Mouse (Mus musculus): Measurements from ENCODE around the gene Gm49673. TPM values are rescaled to one million over a fixed set of nuclear protein-coding genes. Genes with fewer than 3 reads are reported as not detected.
"Not testable (repeated sequence)": the region's sequence is repeated elsewhere in the genome, so short reads cannot be mapped to it uniquely, and the experiment has no call there.

The Gm49673 gene
- polyA plus RNA-seq, 1 experiment from 2014 or later = not detected

- H3K27ac ChIP-seq (replicated peaks; ENCODE audit: low read depth, low read length); H3K4me2 ChIP-seq (ENCODE audit: low read length); DNase-seq; ATAC-seq (ENCODE audit: low FRiP score, low TSS enrichment); H3K4me1 ChIP-seq (ENCODE audit: control insufficient read depth, insufficient read depth, low read length); H3K4me3 ChIP-seq (replicated peaks; ENCODE audit: low read depth, low read length); H3K9ac ChIP-seq (replicated peaks; ENCODE audit: low read length); H3K27me3 ChIP-seq (ENCODE audit: control insufficient read depth, insufficient read depth, low read length); H3K9me3 ChIP-seq (ENCODE audit: control insufficient read depth, low read length); H3K36me3 ChIP-seq (ENCODE audit: control insufficient read depth, insufficient read depth, low read length): not testable (repeated sequence)
- no CpG with 5 or more reads among the region's 6 CpGs for WGBS
Observed at GRCm38 (mm10) chr17:8116928-8117327, 30.7 kb downstream of the Gm49673 start.

DNA sequence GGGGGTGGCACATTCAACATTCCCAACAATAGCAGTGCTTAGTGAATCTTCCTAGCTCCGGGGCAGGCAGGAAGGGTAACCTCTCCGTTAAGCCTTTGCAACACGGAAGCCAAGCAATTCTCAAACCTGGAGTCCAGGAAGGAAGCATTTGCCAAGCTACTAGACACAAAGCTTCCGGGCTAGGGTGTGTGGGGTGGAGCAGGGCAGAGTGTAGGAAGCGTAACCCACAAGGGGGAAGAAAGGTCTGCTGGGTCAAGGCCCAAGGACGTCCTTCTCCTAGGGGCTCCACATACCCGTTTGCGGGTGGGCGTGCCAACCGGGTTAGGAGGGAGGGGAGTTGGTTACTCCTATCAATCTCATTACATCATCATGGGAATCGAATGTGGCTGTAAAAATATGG, 31.2 kb downstream of the Gm49673 start:
- ATAC-seq (ENCODE audit: low FRiP score, low TSS enrichment); H3K4me2 ChIP-seq (ENCODE audit: low read length); H3K9ac ChIP-seq (replicated peaks; ENCODE audit: low read length); DNase-seq; H3K27me3 ChIP-seq (ENCODE audit: control insufficient read depth, insufficient read depth, low read length); H3K4me1 ChIP-seq (ENCODE audit: control insufficient read depth, insufficient read depth, low read length); H3K27ac ChIP-seq (replicated peaks; ENCODE audit: low read depth, low read length); H3K4me3 ChIP-seq (replicated peaks; ENCODE audit: low read depth, low read length); H3K36me3 ChIP-seq (ENCODE audit: control insufficient read depth, insufficient read depth, low read length); H3K9me3 ChIP-seq (ENCODE audit: control insufficient read depth, low read length): not testable (repeated sequence)
- WGBS = 80% methylated on average over 6 of the region's 11 CpGs

GRCm38 (mm10) chr17:8112199-8112598, 35.4 kb downstream of the Gm49673 start:
- not testable (repeated sequence) for H3K27ac ChIP-seq (replicated peaks; ENCODE audit: low read depth, low read length); H3K4me3 ChIP-seq (replicated peaks; ENCODE audit: low read depth, low read length); H3K36me3 ChIP-seq (ENCODE audit: control insufficient read depth, insufficient read depth, low read length); H3K9ac ChIP-seq (replicated peaks; ENCODE audit: low read length); H3K9me3 ChIP-seq (ENCODE audit: control insufficient read depth, low read length); H3K27me3 ChIP-seq (ENCODE audit: control insufficient read depth, insufficient read depth, low read length); H3K4me2 ChIP-seq (ENCODE audit: low read length); H3K4me1 ChIP-seq (ENCODE audit: control insufficient read depth, insufficient read depth, low read length); ATAC-seq (ENCODE audit: low FRiP score, low TSS enrichment); DNase-seq
- no CpG with 5 or more reads among the region's 1 CpGs for WGBS

DNA sequence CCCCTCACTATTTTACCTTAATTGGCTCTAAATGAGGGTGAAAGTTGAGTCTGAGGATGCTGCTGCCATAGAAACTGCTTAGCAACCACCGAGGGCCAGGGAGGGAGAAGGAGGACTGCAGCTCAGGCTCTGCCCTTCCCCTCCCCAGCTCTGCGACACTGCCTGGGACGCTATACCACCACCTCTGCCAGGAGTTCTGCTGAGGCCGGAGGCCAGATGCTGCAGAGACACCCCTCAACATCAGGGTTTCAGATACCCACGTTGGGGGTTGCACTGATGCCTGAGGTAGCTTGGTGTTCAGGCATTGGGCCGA, 46.3 kb downstream of the Gm49673 start:
- not testable (repeated sequence) for H3K9ac ChIP-seq (replicated peaks; ENCODE audit: low read length); H3K36me3 ChIP-seq (ENCODE audit: control insufficient read depth, insufficient read depth, low read length); DNase-seq; H3K4me1 ChIP-seq (ENCODE audit: control insufficient read depth, insufficient read depth, low read length); H3K27me3 ChIP-seq (ENCODE audit: control insufficient read depth, insufficient read depth, low read length); H3K27ac ChIP-seq (replicated peaks; ENCODE audit: low read depth, low read length); H3K9me3 ChIP-seq (ENCODE audit: control insufficient read depth, low read length); H3K4me3 ChIP-seq (replicated peaks; ENCODE audit: low read depth, low read length); H3K4me2 ChIP-seq (ENCODE audit: low read length)
- WGBS = 33% methylated on average over 2 of the region's 6 CpGs
- ATAC-seq (ENCODE audit: low FRiP score, low TSS enrichment) = peak; percentile 53; the same call in 1 of the 2 replicates

DNA sequence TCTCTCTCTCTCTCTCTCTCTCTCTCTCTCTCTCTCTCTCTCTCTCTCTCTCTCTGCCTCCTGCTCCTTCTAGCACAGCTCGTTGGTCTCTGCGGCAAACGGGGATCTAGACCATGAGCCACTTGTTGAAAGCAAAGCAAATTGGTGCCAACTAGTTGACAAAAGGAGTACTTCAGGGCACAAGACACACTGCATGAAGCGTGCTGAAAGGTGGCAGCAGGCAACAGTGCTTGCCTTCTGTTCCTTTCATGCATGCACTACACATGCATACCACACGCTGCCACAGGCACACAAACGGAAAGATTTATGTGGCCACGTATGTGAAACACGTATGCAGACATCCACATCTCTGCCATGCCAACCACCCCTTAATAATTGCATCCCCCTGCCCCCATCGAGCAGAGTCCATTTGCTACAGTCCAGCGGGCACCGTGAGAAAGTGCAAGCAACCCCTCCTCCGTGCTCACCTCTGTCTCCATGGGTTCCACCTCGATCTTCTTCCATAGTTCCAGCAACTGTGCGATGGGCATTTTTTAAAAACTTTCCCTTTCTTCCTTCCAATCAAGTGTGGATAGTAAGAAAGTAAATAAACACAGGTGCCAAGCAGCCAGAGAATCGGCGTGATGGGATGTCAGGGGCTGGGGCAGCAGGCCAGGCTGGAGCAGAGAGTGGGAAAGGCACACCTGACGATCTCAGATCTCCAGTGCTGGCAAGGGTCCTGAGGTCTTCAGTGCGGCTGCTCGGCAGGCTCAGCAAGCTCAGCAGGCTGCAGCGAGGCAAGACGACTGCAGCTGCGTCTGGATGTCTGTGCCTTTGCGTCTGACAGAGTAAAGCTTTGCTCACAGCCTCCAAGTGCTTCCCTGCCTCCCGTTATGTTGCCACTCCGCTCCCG, 46.9 kb downstream of the Gm49673 start:
- peak; percentile 46; the same call in 1 of the 2 replicates for ATAC-seq (ENCODE audit: low FRiP score, low TSS enrichment)
- 21% methylated on average over 7 of the region's 26 CpGs for WGBS
- not testable (repeated sequence) for H3K4me2 ChIP-seq (ENCODE audit: low read length); H3K27me3 ChIP-seq (ENCODE audit: control insufficient read depth, insufficient read depth, low read length); H3K36me3 ChIP-seq (ENCODE audit: control insufficient read depth, insufficient read depth, low read length); H3K4me3 ChIP-seq (replicated peaks; ENCODE audit: low read depth, low read length); H3K9me3 ChIP-seq (ENCODE audit: control insufficient read depth, low read length); H3K4me1 ChIP-seq (ENCODE audit: control insufficient read depth, insufficient read depth, low read length); H3K9ac ChIP-seq (replicated peaks; ENCODE audit: low read length); H3K27ac ChIP-seq (replicated peaks; ENCODE audit: low read depth, low read length); DNase-seq

DNA sequence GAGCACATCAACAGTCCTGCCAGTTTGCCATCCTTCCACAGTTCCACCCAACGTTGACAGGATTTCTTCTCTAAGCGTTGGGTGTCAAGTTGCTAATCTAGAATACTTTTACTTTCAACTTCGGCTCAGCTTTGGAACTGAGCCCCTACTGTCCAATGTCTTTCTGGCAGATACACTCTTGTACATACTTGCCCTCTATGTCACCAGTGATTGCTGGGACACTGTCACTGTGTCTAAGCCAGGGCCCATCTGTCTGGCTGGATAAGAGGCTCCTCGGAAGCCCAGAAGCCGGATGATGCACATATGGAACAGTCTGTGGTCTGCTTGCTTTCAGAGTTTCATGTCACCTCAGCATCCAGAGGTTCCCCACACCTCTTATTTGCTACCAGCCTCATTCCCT, 51.4 kb downstream of the Gm49673 start:
- WGBS = 70% methylated on average over 3 of the region's 5 CpGs
- H3K4me3 ChIP-seq (replicated peaks; ENCODE audit: low read depth, low read length); H3K27ac ChIP-seq (replicated peaks; ENCODE audit: low read depth, low read length); H3K4me2 ChIP-seq (ENCODE audit: low read length); H3K27me3 ChIP-seq (ENCODE audit: control insufficient read depth, insufficient read depth, low read length); ATAC-seq (ENCODE audit: low FRiP score, low TSS enrichment); H3K9me3 ChIP-seq (ENCODE audit: control insufficient read depth, low read length); H3K4me1 ChIP-seq (ENCODE audit: control insufficient read depth, insufficient read depth, low read length); DNase-seq; H3K36me3 ChIP-seq (ENCODE audit: control insufficient read depth, insufficient read depth, low read length); H3K9ac ChIP-seq (replicated peaks; ENCODE audit: low read length): not testable (repeated sequence)

GRCm38 (mm10) chr17:8095653-8096052, 51.9 kb downstream of the Gm49673 start:
- H3K9ac ChIP-seq (replicated peaks; ENCODE audit: low read length); DNase-seq; H3K4me1 ChIP-seq (ENCODE audit: control insufficient read depth, insufficient read depth, low read length); H3K9me3 ChIP-seq (ENCODE audit: control insufficient read depth, low read length); H3K27ac ChIP-seq (replicated peaks; ENCODE audit: low read depth, low read length); H3K4me3 ChIP-seq (replicated peaks; ENCODE audit: low read depth, low read length); H3K36me3 ChIP-seq (ENCODE audit: control insufficient read depth, insufficient read depth, low read length); H3K4me2 ChIP-seq (ENCODE audit: low read length); H3K27me3 ChIP-seq (ENCODE audit: control insufficient read depth, insufficient read depth, low read length); ATAC-seq (ENCODE audit: low FRiP score, low TSS enrichment): not testable (repeated sequence)
- WGBS = 40% methylated on average over 3 of the region's 5 CpGs

DNA sequence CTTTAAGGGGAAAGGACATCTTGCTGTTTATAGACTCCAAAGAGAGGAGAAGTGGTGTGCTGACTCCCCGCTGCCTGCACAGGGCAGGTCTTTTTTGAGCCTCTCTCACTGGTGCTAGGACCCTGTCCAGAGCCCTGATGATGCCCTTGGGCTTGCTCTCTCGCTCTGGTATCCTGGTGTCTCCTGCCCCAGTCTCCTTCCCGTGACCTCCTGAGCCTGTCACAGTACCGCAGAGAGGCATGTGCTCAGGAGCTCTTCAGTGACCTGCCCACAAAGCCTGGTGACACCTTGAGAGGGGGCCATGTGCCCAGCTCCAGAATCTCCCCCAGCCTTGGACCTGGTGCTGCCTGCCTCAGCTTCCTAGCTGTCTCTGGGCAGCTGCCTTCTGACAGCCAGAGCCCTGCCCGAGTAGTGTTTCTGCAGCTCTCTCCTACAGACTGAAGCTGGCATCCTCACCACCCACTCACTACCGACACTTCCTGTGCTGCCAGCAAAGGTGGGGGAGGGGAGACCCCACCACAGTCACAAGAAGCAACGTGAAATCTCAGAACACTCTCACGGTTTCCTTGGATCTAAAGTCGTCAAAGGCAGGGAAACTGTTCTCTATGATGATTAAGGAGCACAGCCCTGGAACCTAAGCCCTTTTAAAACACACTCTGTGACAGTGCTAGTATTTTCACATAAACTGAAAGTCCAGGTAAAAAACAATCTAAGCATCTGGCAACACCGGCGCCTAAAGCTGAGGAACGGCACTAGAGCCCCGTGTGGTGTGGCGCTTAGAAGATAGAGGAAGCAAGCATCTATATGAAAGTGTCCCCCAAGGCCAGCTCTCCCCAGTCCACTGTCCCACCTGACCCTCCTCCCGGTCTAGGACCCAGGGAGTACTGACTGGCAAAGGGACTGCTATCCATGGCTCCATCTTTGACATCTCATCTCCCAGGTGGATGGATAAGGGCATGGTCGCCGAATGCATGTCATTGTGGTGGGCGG, 54.8 kb downstream of the Gm49673 start:
- not testable (repeated sequence) for H3K4me1 ChIP-seq (ENCODE audit: control insufficient read depth, insufficient read depth, low read length); DNase-seq; ATAC-seq (ENCODE audit: low FRiP score, low TSS enrichment); H3K27me3 ChIP-seq (ENCODE audit: control insufficient read depth, insufficient read depth, low read length); H3K4me2 ChIP-seq (ENCODE audit: low read length); H3K36me3 ChIP-seq (ENCODE audit: control insufficient read depth, insufficient read depth, low read length); H3K27ac ChIP-seq (replicated peaks; ENCODE audit: low read depth, low read length); H3K9ac ChIP-seq (replicated peaks; ENCODE audit: low read length); H3K4me3 ChIP-seq (replicated peaks; ENCODE audit: low read depth, low read length); H3K9me3 ChIP-seq (ENCODE audit: control insufficient read depth, low read length)
- 69% methylated on average over 4 of the region's 18 CpGs for WGBS

Measured in midbrain, embryonic 14.5 days (tissue).